Mouse (Mus musculus) liver, embryonic 14.5 days (tissue): ENCODE measurements around the gene Uba52. TPM values are rescaled to one million over a fixed set of nuclear protein-coding genes. Genes with fewer than 3 reads are reported as not detected.

Experiments used
- ATAC-seq: fragments of 200-750 bp; cut with Nextera tagmentation; 2 replicates; pipeline ENCODE4 v1.8.0; 2017; ENCODE audit warnings: moderate number of reproducible peaks, mild to moderate bottlenecking, moderate library complexity; ENCODE audit not compliant: insufficient read depth
- DNase-seq, 3 experiments: peaks; one replicate each; pipeline ENCODE4 v3.0.0-alpha.2; 2012 to 2013; ENCODE audit warnings: low read depth in 3 of 3, low spot score in 3 of 3
- H3K27ac ChIP-seq: fragments of 300-500 bp; sonication (generic); 2 replicates; pipeline ENCODE4 v1.5.1; 2014; ENCODE audit warnings: moderate library complexity, mild to moderate bottlenecking, control low read depth, inconsistent platforms
- H3K27me3 ChIP-seq: fragments of 300-500 bp; sonication (generic); 2 replicates; pipeline ENCODE4 v1.6.1; 2014; ENCODE audit warnings: mild to moderate bottlenecking, low read length, moderate library complexity; ENCODE audit not compliant: control insufficient read depth, insufficient read depth
- H3K36me3 ChIP-seq: fragments of 300-500 bp; sonication (generic); replicated peaks from 2 replicates; pipeline ENCODE4 v1.6.1; 2014; ENCODE audit warnings: low read depth; ENCODE audit not compliant: control insufficient read depth, insufficient read depth
- H3K4me1 ChIP-seq, 2 experiments: fragments of 200-500 bp in 1 of 2; fragments of 300-500 bp in 1 of 2; sonication (generic) in 1 of 2; replicated peaks; 2 replicates each; pipeline ENCODE4 v1.6.1; 2012 to 2014; ENCODE audit warnings: antibody characterized with exemption in 1 of 2, inconsistent platforms in 1 of 2, low read length in 1 of 2; ENCODE audit not compliant: control insufficient read depth in 2 of 2, insufficient read depth in 2 of 2
- H3K4me2 ChIP-seq: fragments of 300-500 bp; sonication (generic); 2 replicates; pipeline ENCODE4 v1.6.1; 2014; ENCODE audit warnings: low read depth, mild to moderate bottlenecking, control low read depth, moderate library complexity
- H3K4me3 ChIP-seq, 2 experiments: fragments of 200-500 bp in 1 of 2; fragments of 300-500 bp in 1 of 2; sonication (generic) in 1 of 2; 2 replicates each; pipeline ENCODE4 v1.5.1; 2012 to 2014; ENCODE audit warnings: low read depth in 2 of 2, low read length in 2 of 2, mild to moderate bottlenecking in 2 of 2, control low read depth in 1 of 2, inconsistent platforms in 1 of 2, moderate library complexity in 1 of 2; ENCODE audit not compliant: insufficient read depth in 1 of 2
- H3K9ac ChIP-seq: fragments of 300-500 bp; sonication (generic); replicated peaks from 2 replicates; pipeline ENCODE4 v1.6.1; 2014; ENCODE audit warnings: mild to moderate bottlenecking, control low read depth, moderate library complexity
- H3K9me3 ChIP-seq: fragments of 300-500 bp; sonication (generic); 2 replicates; pipeline ENCODE4 v1.6.1; 2016; ENCODE audit warnings: low read length, mixed read lengths; ENCODE audit not compliant: control insufficient read depth
- CTCF ChIP-seq: IDR thresholded peaks from 2 replicates; pipeline ENCODE4 v1.5.1; 2016; ENCODE audit warnings: antibody characterized with exemption, low read depth, control low read depth
- EP300 ChIP-seq: IDR thresholded peaks from 2 replicates; pipeline ENCODE4 v1.6.1; 2016; ENCODE audit warnings: antibody characterized with exemption, low read depth
- WGBS: fragments of 180-500 bp; shearing (Covaris S2); extraction: QIAGEN DNeasy Blood & Tissue Kit; methylation state at CpG from one replicate; pipeline ENCODE4 v1.1.7; 2014; ENCODE audit not compliant: insufficient replicate concordance; 5-methylcytosine and 5-hydroxymethylcytosine counted together
- polyA plus RNA-seq, 2 experiments: library from polyadenylated mRNA; depleted of rRNA in 1 of 2; stranded (reverse) in 1 of 2; unstranded in 1 of 2; fragments of >200 nt; fragmentation: Nextera tagmentation in 1 of 2; extraction: Ambion mirVana in 1 of 2; gene quantifications; 2 replicates each; pipeline versions ENCODE4 v1.2.1 to v1.2.3; 2012 to 2014

Uba52 gene
- polyA plus RNA-seq, 2 experiments: 773 to 870 TPM

DNA sequence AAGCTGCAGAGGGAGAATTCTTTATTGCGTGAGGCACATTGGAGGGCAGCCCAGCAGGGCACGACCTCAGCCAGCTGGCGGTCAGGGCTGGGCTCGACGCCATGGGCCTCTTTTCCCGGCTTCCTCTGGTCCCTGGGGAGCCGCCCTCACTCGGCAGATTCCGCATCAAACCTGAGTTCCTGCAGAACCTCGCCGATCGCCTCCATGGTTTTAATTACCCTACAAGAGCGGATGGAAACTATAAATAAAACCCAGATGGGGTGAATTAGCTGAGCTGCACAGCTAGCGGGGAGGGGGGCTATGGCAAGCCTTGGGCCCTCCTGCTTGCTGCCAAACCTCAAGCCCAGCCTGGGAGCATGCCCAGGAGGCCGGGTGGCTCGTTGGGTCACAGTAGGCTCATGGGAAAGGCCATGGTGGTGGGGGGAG is 6.3 kb downstream of the Uba52 start:
- peaks cover 5% of the 10 kb centered on the region; the same call in 1 of the 2 replicates for H3K27me3 ChIP-seq
- H3K4me2 ChIP-seq: no peak overlapping the region
- 86% methylated on average over 16 of the region's 16 CpGs for WGBS
- no peak overlapping the region for H3K4me3 ChIP-seq
- H3K27ac ChIP-seq: no peak overlapping the region
- H3K9ac ChIP-seq: no peak overlapping the region
- H3K9me3 ChIP-seq: no peaks in the 10 kb centered on the region
- H3K4me1 ChIP-seq: peaks cover 41 to 55% of the 10 kb centered on the region in 2 experiments
- H3K36me3 ChIP-seq: peaks cover 21% of the 10 kb centered on the region
- TF ChIP-seq CTCF (no peak), EP300 (no peak)
- DNase-seq: no peak
- ATAC-seq: no peak

GRCm38 (mm10) chr8:70503062-70503750 is 7.4 kb downstream of the Uba52 start:
- H3K27me3 ChIP-seq: peaks cover 9% of the 10 kb centered on the region
- ATAC-seq: no peak

DNA sequence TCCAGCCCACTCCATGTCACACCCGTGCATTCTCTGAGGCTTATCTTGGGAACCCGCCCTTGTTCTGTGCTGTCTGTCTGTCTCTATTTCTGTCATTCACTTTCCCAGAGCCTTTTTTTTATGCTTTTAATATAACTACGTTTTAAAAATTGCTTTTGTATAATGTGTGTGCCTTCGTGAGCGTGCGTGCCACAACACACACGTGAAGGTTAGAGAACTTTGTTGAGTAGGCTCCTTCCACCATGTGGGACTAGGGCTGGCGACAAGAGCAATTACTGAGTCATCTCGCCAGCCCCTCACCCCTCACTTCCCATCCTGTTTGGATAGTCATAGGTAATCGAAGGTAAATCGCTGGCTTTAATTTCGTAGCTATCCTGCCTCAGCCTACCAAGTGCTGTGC is 8.1 kb downstream of the Uba52 start:
- Histone ChIP-seq H3K4me1 (peaks cover 36 to 49% of the 10 kb centered on the region in 2 experiments), H3K27me3 (peaks cover 14% of the 10 kb centered on the region), H3K27ac (no peak overlapping the region), H3K36me3 (peaks cover 6% of the 10 kb centered on the region), H3K4me2 (peak overlapping the region; percentile 74), H3K4me3 (peak overlapping the region; percentile 11 to 26; a peak in 2 of 4 replicates), H3K9ac (peak overlapping the region; percentile 36), H3K9me3 (no peaks in the 10 kb centered on the region)
- no peak for DNase-seq
- TF ChIP-seq EP300 (no peak), CTCF (no peak)
- 25% methylated on average over 12 of the region's 12 CpGs for WGBS
- no peak for ATAC-seq

More at GRCm38 (mm10) chr8:70503062-70503750, 7.4 kb downstream of the Uba52 start:
- Histone ChIP-seq H3K9ac (peak overlapping the region; percentile 29; the same call in 1 of the 2 replicates), H3K36me3 (peaks cover 12% of the 10 kb centered on the region), H3K9me3 (no peaks in the 10 kb centered on the region), H3K4me3 (no peak overlapping the region; a peak in 1 of 4 replicates), H3K4me2 (peak overlapping the region; percentile 74), H3K4me1 (peaks cover 36 to 49% of the 10 kb centered on the region in 2 experiments), H3K27ac (no peak overlapping the region)
- peak; percentile 91 for TF ChIP-seq CTCF
- no peak for TF ChIP-seq EP300
- no peak for DNase-seq
- 15% methylated on average over 46 of the region's 46 CpGs for WGBS

GRCm38 (mm10) chr8:70501820-70502529 is 8.6 kb downstream of the Uba52 start:
- H3K4me2 ChIP-seq: peak overlapping the region; percentile 74
- H3K27ac ChIP-seq: no peak overlapping the region; the same call in 1 of the 2 replicates
- peaks cover 19% of the 10 kb centered on the region for H3K27me3 ChIP-seq
- H3K4me1 ChIP-seq: peaks cover 36 to 49% of the 10 kb centered on the region in 2 experiments
- 12% methylated on average over 23 of the region's 23 CpGs for WGBS
- no peak for DNase-seq
- peak overlapping the region; percentile 11 to 26; a peak in 3 of 4 replicates for H3K4me3 ChIP-seq
- H3K9ac ChIP-seq: peak overlapping the region; percentile 36
- H3K9me3 ChIP-seq: no peaks in the 10 kb centered on the region
- peaks cover under 1% of the 10 kb centered on the region for H3K36me3 ChIP-seq
- no peak for ATAC-seq
- 0 out of 2 replicates have a peak, but pooled peaks have one; percentile 16 for TF ChIP-seq CTCF
- no peak for TF ChIP-seq EP300
